Mouse (Mus musculus): ENCODE measurements around the gene Tmem235. TPM values are rescaled to one million over a fixed set of nuclear protein-coding genes. Genes with fewer than 3 reads are reported as not detected.

Tmem235 gene
- polyA plus RNA-seq, 1 experiment from 2014 or later = not detected

DNA sequence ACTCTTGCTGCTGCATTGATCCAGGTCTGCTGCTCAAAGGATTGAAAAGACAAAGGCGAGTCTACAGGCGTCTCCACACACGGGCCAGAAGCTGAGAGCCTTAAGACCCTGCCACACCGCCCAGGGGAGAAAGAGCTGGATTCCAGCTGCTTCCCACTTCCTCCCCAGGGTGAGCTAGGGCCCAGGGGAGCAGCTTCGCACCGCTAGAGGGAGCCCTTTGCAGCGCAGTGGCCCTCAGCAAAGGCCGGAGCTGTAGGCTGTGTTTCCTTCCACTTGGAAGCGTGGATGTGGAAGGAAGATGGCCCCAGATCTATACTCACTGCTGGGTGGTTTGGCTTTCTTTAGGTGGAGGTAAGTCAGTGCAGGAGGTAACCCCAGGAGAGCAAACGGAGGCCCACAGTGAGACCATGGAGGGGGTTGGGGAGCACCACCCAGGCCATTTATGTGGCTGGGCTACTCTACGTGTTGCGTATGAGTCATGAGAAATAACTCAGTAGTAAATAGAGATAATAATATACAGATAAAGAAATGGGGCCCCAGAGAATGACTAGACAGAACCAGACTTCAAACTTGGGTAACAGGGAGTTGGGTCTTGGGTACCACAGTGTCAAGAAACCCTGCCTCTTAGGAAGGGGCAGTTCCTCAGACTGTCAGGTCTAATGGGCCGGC is 52.3 kb downstream of the Tmem235 start:
- Histone ChIP-seq H3K27ac (replicated peaks) (no peak overlapping the region), H3K4me2 (no peak overlapping the region), H3K4me3 (no peak overlapping the region), H3K4me1 (replicated peaks) (no peaks in the 10 kb centered on the region; the same call in 1 of the 2 replicates), H3K9ac (no peak overlapping the region), H3K9me3 (no peaks in the 10 kb centered on the region), H3K27me3 (no peaks in the 10 kb centered on the region), H3K36me3 (no peaks in the 10 kb centered on the region)
- ATAC-seq (ENCODE audit: low FRiP score, low read depth) = peak; percentile 30; the same call in 1 of the 2 replicates
- 31% methylated on average over 13 of the region's 13 CpGs for WGBS

DNA sequence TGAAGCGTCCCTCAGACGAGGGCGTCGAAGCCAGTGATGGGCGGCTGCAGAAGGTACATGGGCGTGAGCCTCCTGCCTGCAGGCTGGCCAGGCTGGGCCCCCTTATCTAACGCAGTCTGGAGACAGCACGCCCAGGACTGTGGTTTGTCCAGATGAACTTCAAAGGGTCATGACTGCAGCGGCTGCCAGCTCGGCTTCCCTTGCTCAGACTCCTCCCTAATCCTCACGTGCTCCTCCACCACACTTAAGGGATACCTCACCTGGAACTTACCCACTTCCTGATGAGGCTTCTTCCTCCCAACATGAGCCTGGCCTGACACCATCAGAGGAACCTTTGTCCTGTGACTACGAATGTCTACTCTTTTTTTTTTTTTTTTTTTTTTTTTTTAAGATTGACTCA is 54.0 kb downstream of the Tmem235 start:
- WGBS = 89% methylated on average over 12 of the region's 12 CpGs
- Histone ChIP-seq H3K9ac (no peak overlapping the region), H3K4me1 (replicated peaks) (peaks cover 4% of the 10 kb centered on the region; the same call in 1 of the 2 replicates), H3K4me2 (no peak overlapping the region), H3K27ac (replicated peaks) (no peak overlapping the region), H3K4me3 (no peak overlapping the region), H3K9me3 (no peaks in the 10 kb centered on the region), H3K27me3 (no peaks in the 10 kb centered on the region), H3K36me3 (no peaks in the 10 kb centered on the region)
- ATAC-seq (ENCODE audit: low FRiP score, low read depth) = no peak

Other genes starting within 250 kb of the Tmem235 start
- 24.2 and 24.7 TPM in 2 replicates for gene Tnrc6c, start 206.5 kb upstream of the Tmem235 start, polyA plus RNA-seq (2015; fragmentation: Nextera tagmentation; extraction: Ambion mirVana)
- gene Tmc8, start 78.7 kb upstream of the Tmem235 start, polyA plus RNA-seq (2015; fragmentation: Nextera tagmentation; extraction: Ambion mirVana) = 0.77 and 0.83 TPM in 2 replicates
- 6.0 TPM in 2 replicates for gene Tmc6, start 78.6 kb upstream of the Tmem235 start, polyA plus RNA-seq (2015; fragmentation: Nextera tagmentation; extraction: Ambion mirVana)
- not detected in 2 replicates for gene 6030468B19Rik, start 63.1 kb upstream of the Tmem235 start, polyA plus RNA-seq (2015; fragmentation: Nextera tagmentation; extraction: Ambion mirVana)
- 0.93 and 1.6 TPM in 2 replicates for gene Gm20708, start 51.1 kb upstream of the Tmem235 start, polyA plus RNA-seq (2015; fragmentation: Nextera tagmentation; extraction: Ambion mirVana)
- 17.2 and 19.3 TPM in 2 replicates for gene Syngr2, start 51.1 kb upstream of the Tmem235 start, polyA plus RNA-seq (2015; fragmentation: Nextera tagmentation; extraction: Ambion mirVana)
- 6.9 and 7.2 TPM in 2 replicates for gene Afmid, start 34.8 kb upstream of the Tmem235 start, polyA plus RNA-seq (2015; fragmentation: Nextera tagmentation; extraction: Ambion mirVana)
- gene Tk1, start 34.7 kb upstream of the Tmem235 start, polyA plus RNA-seq (2015; fragmentation: Nextera tagmentation; extraction: Ambion mirVana) = 22.9 and 24.3 TPM in 2 replicates
- 41.6 and 47.4 TPM in 2 replicates for gene Birc5, start 11.5 kb upstream of the Tmem235 start, polyA plus RNA-seq (2015; fragmentation: Nextera tagmentation; extraction: Ambion mirVana)
- gene Tha1, start 12.7 kb downstream of the Tmem235 start, polyA plus RNA-seq (2015; fragmentation: Nextera tagmentation; extraction: Ambion mirVana) = 3.7 and 4.2 TPM in 2 replicates
- 7.8 and 9.2 TPM in 2 replicates for gene Socs3, start 109.3 kb downstream of the Tmem235 start, polyA plus RNA-seq (2015; fragmentation: Nextera tagmentation; extraction: Ambion mirVana)
- gene Pgs1, start 125.5 kb downstream of the Tmem235 start, polyA plus RNA-seq (2015; fragmentation: Nextera tagmentation; extraction: Ambion mirVana) = 59.4 and 63.7 TPM in 2 replicates

All from hindbrain, embryonic 15.5 days (tissue).